Mouse (Mus musculus): ENCODE data around the gene Ppt2. TPM values are rescaled to one million over a fixed set of nuclear protein-coding genes. Genes with fewer than 3 reads are reported as not detected.

The Ppt2 gene
- polyA plus RNA-seq, 1 experiment from 2014 or later = 71.0 TPM

DNA sequence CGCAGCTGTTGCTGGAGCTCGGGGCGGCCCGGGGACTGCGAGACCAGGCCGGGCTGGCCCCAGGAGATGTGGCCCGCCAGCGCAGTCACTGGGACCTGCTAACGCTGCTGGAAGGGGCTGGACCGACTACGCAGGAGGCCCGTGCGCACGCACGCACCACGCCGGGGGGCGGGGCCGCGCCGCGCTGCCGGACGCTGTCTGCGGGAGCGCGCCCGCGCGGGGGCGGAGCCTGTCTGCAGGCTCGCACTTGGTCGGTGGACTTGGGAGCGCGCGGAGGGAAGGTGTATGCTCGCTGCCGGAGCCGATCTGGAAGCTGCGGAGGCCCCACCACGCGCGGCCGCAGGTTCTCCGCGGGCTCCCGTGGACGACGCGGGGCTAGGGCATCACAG is 40.9 kb downstream of the Ppt2 start:
- no peaks in the 10 kb centered on the region for H3K36me3 ChIP-seq (ENCODE audit: inconsistent target)
- under 1% methylated on average over 49 of the region's 50 CpGs for WGBS (ENCODE audit: missing documents)
- H3K79me2 ChIP-seq (ENCODE audit: inconsistent target) = peaks cover 38% of the 10 kb centered on the region
- H3K27ac ChIP-seq = peak overlapping the region; percentile 51; the same call in 1 of the 2 replicates
- H3K4me3 ChIP-seq (ENCODE audit: inconsistent target) = peak overlapping the region; percentile 56

- under 1% methylated on average over 38 of the region's 38 CpGs for WGBS (ENCODE audit: missing documents)
- Histone ChIP-seq H3K4me3 (ENCODE audit: inconsistent target) (peak overlapping the region; percentile 40), H3K36me3 (ENCODE audit: inconsistent target) (no peaks in the 10 kb centered on the region), H3K79me2 (ENCODE audit: inconsistent target) (peaks cover 38% of the 10 kb centered on the region), H3K27ac (peak overlapping the region; percentile 36)
Observed at GRCm38 (mm10) chr17:34586796-34587422, 41.4 kb downstream of the Ppt2 start.

- H3K27ac ChIP-seq = no peak overlapping the region
- H3K4me3 ChIP-seq (ENCODE audit: inconsistent target) = peak overlapping the region; percentile 40; the same call in 1 of the 2 replicates
Observed at GRCm38 (mm10) chr17:34585877-34586771, 42.2 kb downstream of the Ppt2 start.

GRCm38 (mm10) chr17:34585121-34585520 is 43.2 kb downstream of the Ppt2 start:
- Histone ChIP-seq H3K4me3 (ENCODE audit: inconsistent target) (no peak overlapping the region), H3K36me3 (ENCODE audit: inconsistent target) (no peaks in the 10 kb centered on the region), H3K79me2 (ENCODE audit: inconsistent target) (peaks cover 25% of the 10 kb centered on the region), H3K27ac (no peak overlapping the region)
- WGBS (ENCODE audit: missing documents) = 93% methylated on average over 8 of the region's 8 CpGs

More at GRCm38 (mm10) chr17:34585877-34586771, 42.2 kb downstream of the Ppt2 start:
- WGBS (ENCODE audit: missing documents) = 54% methylated on average over 32 of the region's 32 CpGs
- peaks cover 35% of the 10 kb centered on the region for H3K79me2 ChIP-seq (ENCODE audit: inconsistent target)
- no peaks in the 10 kb centered on the region for H3K36me3 ChIP-seq (ENCODE audit: inconsistent target)

DNA sequence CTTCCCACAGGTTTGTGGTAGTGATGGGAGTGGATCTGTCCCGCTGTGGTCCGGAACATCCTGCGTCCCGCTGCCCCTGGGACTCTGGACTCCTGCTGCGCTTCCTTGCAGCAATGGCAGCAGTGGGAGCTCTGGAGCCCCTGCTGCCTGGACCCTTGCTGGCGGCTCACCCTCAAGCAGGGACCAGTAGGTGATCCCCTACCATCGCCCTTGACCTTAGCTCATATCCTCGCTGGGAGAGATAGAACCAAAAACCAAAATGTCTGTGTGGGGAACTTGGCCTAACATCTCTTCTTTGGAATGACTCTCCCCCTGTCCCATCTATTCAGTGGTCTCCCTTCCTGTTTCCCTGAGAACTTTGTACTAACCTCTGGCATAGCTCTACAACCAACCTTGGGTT is 44.5 kb downstream of the Ppt2 start:
- 96% methylated on average over 8 of the region's 8 CpGs for WGBS (ENCODE audit: missing documents)
- H3K79me2 ChIP-seq (ENCODE audit: inconsistent target) = peaks cover 12% of the 10 kb centered on the region; the same call in 1 of the 2 replicates
- no peak overlapping the region for H3K4me3 ChIP-seq (ENCODE audit: inconsistent target)
- H3K36me3 ChIP-seq (ENCODE audit: inconsistent target) = no peaks in the 10 kb centered on the region
- H3K27ac ChIP-seq = no peak overlapping the region

DNA sequence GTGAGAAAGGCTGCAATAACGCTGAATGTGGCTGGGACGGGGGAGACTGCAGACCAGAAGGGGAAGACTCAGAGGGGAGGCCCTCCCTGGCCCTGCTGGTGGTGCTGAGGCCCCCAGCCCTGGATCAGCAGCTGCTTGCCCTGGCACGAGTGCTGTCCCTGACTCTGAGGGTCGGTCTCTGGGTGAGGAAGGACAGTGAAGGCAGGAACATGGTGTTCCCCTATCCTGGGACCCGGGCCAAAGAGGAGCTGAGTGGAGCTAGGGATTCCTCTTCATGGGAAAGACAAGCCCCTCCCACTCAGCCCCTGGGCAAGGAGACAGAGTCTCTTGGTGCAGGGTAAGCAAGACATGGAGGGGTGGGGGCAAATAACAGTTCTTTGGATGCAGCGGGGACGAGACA is 44.9 kb downstream of the Ppt2 start:
- no peaks in the 10 kb centered on the region for H3K36me3 ChIP-seq (ENCODE audit: inconsistent target)
- no peak overlapping the region for H3K4me3 ChIP-seq (ENCODE audit: inconsistent target)
- no peak overlapping the region for H3K27ac ChIP-seq
- 79% methylated on average over 7 of the region's 7 CpGs for WGBS (ENCODE audit: missing documents)
- H3K79me2 ChIP-seq (ENCODE audit: inconsistent target) = peaks cover 7% of the 10 kb centered on the region; the same call in 1 of the 2 replicates

- Histone ChIP-seq H3K27ac (no peak overlapping the region), H3K4me3 (ENCODE audit: inconsistent target) (no peak overlapping the region), H3K36me3 (ENCODE audit: inconsistent target) (no peaks in the 10 kb centered on the region), H3K79me2 (ENCODE audit: inconsistent target) (no peaks in the 10 kb centered on the region)
- 89% methylated on average over 12 of the region's 12 CpGs for WGBS (ENCODE audit: missing documents)
Observed at GRCm38 (mm10) chr17:34582528-34582927, 45.8 kb downstream of the Ppt2 start.

DNA sequence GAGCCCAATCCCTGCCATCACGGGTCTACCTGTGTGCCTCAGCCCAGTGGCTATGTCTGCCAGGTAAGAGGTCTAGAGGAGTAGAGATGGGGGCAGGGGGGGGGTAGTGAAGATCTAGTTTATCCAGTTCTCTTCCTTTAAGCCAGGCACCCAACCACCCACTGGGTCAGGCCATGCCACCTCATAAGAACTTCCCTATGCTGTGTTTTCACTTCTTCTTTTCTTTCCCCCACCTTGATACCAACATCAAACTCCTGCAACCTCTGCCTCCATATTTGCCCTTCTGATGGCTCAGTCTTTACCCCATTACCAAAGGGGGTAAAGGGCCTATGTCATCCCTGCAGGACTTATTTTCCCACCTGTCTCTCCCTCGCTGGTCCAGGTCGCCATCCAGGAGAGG is 50.2 kb downstream of the Ppt2 start:
- H3K27ac ChIP-seq = no peak overlapping the region
- H3K36me3 ChIP-seq (ENCODE audit: inconsistent target) = no peaks in the 10 kb centered on the region
- WGBS (ENCODE audit: missing documents) = 80% methylated on average over 3 of the region's 3 CpGs
- H3K79me2 ChIP-seq (ENCODE audit: inconsistent target) = no peaks in the 10 kb centered on the region
- H3K4me3 ChIP-seq (ENCODE audit: inconsistent target) = no peak overlapping the region

DNA sequence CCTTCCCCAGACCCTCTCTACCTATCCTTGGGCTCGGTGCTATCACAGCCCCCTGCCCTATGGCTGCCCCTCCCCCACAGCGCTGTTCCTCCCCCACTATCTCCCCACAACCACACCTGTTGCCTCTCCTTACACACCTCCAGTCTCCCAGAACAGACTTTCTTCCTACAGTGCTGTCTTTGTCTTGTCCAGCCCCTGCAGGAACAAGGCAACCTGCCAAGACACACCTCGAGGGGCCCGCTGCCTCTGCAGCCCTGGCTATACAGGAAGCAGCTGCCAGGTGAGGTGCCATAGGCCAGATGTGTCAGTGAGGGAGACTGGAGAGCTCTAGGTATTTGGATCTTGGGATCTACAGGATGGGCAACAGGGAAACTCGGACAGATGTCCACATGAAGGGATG is 51.7 kb downstream of the Ppt2 start:
- Histone ChIP-seq H3K27ac (no peak overlapping the region), H3K36me3 (ENCODE audit: inconsistent target) (no peaks in the 10 kb centered on the region), H3K79me2 (ENCODE audit: inconsistent target) (no peaks in the 10 kb centered on the region), H3K4me3 (ENCODE audit: inconsistent target) (no peak overlapping the region)
- 78% methylated on average over 5 of the region's 5 CpGs for WGBS (ENCODE audit: missing documents)

- Histone ChIP-seq H3K79me2 (ENCODE audit: inconsistent target) (no peaks in the 10 kb centered on the region), H3K36me3 (ENCODE audit: inconsistent target) (no peaks in the 10 kb centered on the region), H3K27ac (no peak overlapping the region), H3K4me3 (ENCODE audit: inconsistent target) (no peak overlapping the region)
- 83% methylated on average over 15 of the region's 15 CpGs for WGBS (ENCODE audit: missing documents)
Observed at GRCm38 (mm10) chr17:34572361-34572760, 55.9 kb downstream of the Ppt2 start.

- H3K36me3 ChIP-seq (ENCODE audit: inconsistent target) = no peaks in the 10 kb centered on the region
- no peaks in the 10 kb centered on the region for H3K79me2 ChIP-seq (ENCODE audit: inconsistent target)
- H3K4me3 ChIP-seq (ENCODE audit: inconsistent target) = no peak overlapping the region
- 46% methylated on average over 5 of the region's 5 CpGs for whole genome bisulfite sequencing (ENCODE audit: missing documents)
- no peak overlapping the region for H3K27ac ChIP-seq
Observed at GRCm38 (mm10) chr17:34571875-34572274, 56.4 kb downstream of the Ppt2 start.

- Histone ChIP-seq H3K27ac (no peak overlapping the region), H3K36me3 (ENCODE audit: inconsistent target) (no peaks in the 10 kb centered on the region), H3K79me2 (ENCODE audit: inconsistent target) (no peaks in the 10 kb centered on the region), H3K4me3 (ENCODE audit: inconsistent target) (no peak overlapping the region)
- 86% methylated on average over 4 of the region's 4 CpGs for WGBS (ENCODE audit: missing documents)
Observed at GRCm38 (mm10) chr17:34569919-34570318, 58.4 kb downstream of the Ppt2 start.

DNA sequence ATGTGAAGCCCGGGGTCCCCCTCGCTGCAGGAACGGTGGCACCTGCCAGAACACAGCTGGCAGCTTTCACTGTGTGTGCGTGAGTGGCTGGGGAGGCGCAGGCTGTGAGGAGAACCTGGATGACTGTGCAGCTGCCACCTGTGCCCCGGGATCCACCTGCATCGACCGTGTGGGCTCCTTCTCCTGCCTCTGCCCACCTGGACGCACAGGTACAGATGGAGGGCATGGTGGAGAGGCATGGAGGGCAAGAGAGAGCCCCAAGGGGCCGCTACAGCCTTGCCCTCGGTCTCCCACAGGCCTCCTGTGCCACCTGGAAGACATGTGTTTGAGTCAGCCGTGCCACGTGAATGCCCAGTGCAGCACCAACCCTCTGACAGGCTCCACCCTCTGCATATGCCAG is 59.9 kb downstream of the Ppt2 start:
- 86% methylated on average over 13 of the region's 13 CpGs for whole genome bisulfite sequencing (ENCODE audit: missing documents)
- H3K27ac ChIP-seq = no peak overlapping the region
- no peaks in the 10 kb centered on the region for H3K36me3 ChIP-seq (ENCODE audit: inconsistent target)
- H3K4me3 ChIP-seq (ENCODE audit: inconsistent target) = no peak overlapping the region
- H3K79me2 ChIP-seq (ENCODE audit: inconsistent target) = no peaks in the 10 kb centered on the region

- Histone ChIP-seq H3K36me3 (ENCODE audit: inconsistent target) (no peaks in the 10 kb centered on the region), H3K27ac (no peak overlapping the region), H3K79me2 (ENCODE audit: inconsistent target) (no peaks in the 10 kb centered on the region), H3K4me3 (ENCODE audit: inconsistent target) (no peak overlapping the region)
- WGBS (ENCODE audit: missing documents) = 92% methylated on average over 9 of the region's 9 CpGs
Observed at GRCm38 (mm10) chr17:34567311-34567710, 61.0 kb downstream of the Ppt2 start.
